Mouse (Mus musculus): ENCODE results near the gene Lmna.

- TF ChIP-seq CTCF (IDR thresholded peaks at IDR 0.05; ENCODE audit: extremely low read depth, insufficient read depth, insufficient read length, insufficient replicate concordance), result no peak
- peak; percentile 31 for TF ChIP-seq POLR2A (IDR thresholded peaks at IDR 0.05; ENCODE audit: low read depth, low read length)
Observed at GRCm38 (mm10) chr3:88453986-88454385, 55.8 kb downstream of the Lmna start.
